Mouse (Mus musculus): Measurements from ENCODE around the gene Mical3. TPM values are rescaled to one million over a fixed set of nuclear protein-coding genes. Genes with fewer than 3 reads are reported as not detected.

The Mical3 gene
- total and polyA plus RNA-seq, 2 experiments from 2014 or later, result 30.8 to 94.8 TPM

DNA sequence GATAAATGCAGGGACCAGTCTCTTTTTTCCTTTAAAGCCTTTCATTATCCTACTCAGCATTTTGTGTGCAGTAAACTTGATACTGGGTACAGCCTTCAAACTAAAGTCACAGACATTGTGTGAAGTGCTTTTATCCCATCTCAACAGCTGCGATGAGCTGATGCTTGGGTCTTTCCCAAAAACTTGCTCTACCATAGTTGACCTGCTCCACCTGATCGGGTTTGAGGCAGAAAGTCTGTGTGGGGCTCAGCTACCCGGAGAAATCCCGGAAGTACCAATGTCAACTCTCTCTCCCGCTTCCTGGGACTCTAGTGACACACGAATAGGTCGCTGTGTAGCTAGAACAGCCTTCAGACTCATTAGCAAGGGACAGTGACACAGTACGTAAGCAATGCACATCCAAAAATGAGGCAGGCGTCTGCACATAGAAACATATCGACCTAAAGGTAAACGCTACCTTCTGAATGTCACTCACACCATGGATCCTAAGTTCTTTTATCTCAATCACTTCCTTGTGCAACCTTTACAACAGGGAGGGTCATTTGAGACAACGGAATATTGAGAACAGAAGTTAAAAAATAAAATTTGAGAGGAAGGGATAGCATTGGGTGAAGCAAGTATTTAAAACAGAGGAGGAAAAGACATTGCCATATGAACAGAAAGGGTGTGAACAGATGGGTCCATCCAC, 191.9 kb downstream of the Mical3 start:
- no peaks in the 10 kb centered on the region for H3K9me3 ChIP-seq (replicated peaks; ENCODE audit: control insufficient read depth, low read length)
- H3K27me3 ChIP-seq (ENCODE audit: control insufficient read depth, insufficient read depth, low read length), result no peaks in the 10 kb centered on the region
- H3K4me1 ChIP-seq (ENCODE audit: control insufficient read depth, insufficient read depth), result no peaks in the 10 kb centered on the region
- 89% methylated on average over 12 of the region's 12 CpGs for WGBS
- peaks cover 54% of the 10 kb centered on the region for H3K36me3 ChIP-seq (replicated peaks; ENCODE audit: control insufficient read depth, insufficient read depth, low read length)
- H3K4me3 ChIP-seq (ENCODE audit: low read depth, low read length), result no peak overlapping the region
- ATAC-seq (ENCODE audit: insufficient read depth, low read depth) (no peak), DNase-seq (ENCODE audit: low spot score) (no peak)
- no peak overlapping the region for H3K27ac ChIP-seq (ENCODE audit: low read depth)
- TF ChIP-seq EP300 (IDR thresholded peaks at IDR 0.05; ENCODE audit: low read depth), result no peak
- no peak for TF ChIP-seq CTCF (IDR thresholded peaks at IDR 0.05; ENCODE audit: low read depth)
- no peak overlapping the region for H3K4me2 ChIP-seq (ENCODE audit: low read depth, low read length)
- no peak overlapping the region for H3K9ac ChIP-seq (replicated peaks; ENCODE audit: low read depth, low read length)

DNA sequence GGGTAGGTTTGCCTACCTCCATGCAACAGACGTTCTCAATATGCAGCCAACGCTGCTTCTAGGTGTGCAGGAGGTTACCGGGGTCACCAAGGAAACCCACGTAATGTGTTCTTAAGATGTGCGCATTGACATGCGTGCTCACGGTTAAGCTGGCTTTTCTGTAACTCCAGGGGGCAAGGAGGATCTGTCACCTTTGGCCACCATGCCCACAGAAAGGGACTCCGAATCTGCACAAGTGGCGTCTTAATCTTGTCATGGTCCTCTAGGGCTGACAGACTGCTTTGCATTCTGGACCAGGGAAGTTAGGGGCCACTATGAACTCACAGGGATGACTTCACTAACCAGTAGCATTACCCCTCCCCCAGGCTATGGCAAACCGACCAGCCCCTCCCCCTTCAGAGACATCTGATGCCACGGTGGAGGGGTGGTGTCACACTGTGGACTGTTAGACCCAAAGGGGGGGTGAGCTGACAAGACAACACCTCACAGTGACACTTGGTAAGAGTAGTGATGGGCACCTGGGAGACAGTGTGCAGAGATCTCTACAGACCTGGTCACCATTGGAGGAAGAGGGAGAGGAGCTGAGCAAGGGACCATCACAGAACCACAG, 192.7 kb downstream of the Mical3 start:
- no peaks in the 10 kb centered on the region for H3K9me3 ChIP-seq (replicated peaks; ENCODE audit: control insufficient read depth, low read length)
- H3K36me3 ChIP-seq (replicated peaks; ENCODE audit: control insufficient read depth, insufficient read depth, low read length), result peaks cover 57% of the 10 kb centered on the region
- TF ChIP-seq EP300 (IDR thresholded peaks at IDR 0.05; ENCODE audit: low read depth) (no peak), CTCF (IDR thresholded peaks at IDR 0.05; ENCODE audit: low read depth) (no peak)
- H3K27ac ChIP-seq (ENCODE audit: low read depth), result no peak overlapping the region
- DNase-seq (ENCODE audit: low spot score) (no peak), ATAC-seq (ENCODE audit: insufficient read depth, low read depth) (no peak)
- WGBS, result 79% methylated on average over 11 of the region's 11 CpGs
- no peaks in the 10 kb centered on the region for H3K27me3 ChIP-seq (ENCODE audit: control insufficient read depth, insufficient read depth, low read length)
- no peak overlapping the region for H3K9ac ChIP-seq (replicated peaks; ENCODE audit: low read depth, low read length)
- no peak overlapping the region for H3K4me2 ChIP-seq (ENCODE audit: low read depth, low read length)
- no peaks in the 10 kb centered on the region for H3K4me1 ChIP-seq (ENCODE audit: control insufficient read depth, insufficient read depth)
- H3K4me3 ChIP-seq (ENCODE audit: low read depth, low read length), result no peak overlapping the region

DNA sequence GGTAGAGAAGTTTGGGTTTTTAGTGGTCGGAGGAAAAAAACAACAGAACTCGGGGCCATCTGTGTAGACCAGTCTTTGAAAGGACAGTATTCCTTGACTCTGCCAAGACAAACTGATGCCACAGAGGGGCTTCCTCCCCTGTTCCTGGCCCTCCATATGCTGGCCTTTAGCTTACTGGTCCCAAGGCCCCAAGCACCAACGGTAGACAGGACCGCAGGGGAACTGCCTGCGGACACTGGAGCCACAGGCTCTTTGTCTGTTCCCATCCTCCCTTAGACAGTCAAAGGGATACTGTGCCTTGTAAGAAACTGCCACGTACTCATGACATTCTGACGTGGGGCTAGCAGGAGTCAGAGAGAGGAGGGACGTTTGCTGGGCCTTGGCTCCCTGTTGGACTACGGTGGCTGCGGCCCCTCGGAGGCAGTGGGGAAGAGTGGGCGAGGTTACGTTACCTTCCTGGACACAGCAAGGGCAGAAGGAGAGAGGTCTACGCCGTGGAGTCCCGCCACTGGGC, 193.6 kb downstream of the Mical3 start:
- WGBS, result 84% methylated on average over 16 of the region's 16 CpGs
- peaks cover 55% of the 10 kb centered on the region for H3K36me3 ChIP-seq (replicated peaks; ENCODE audit: control insufficient read depth, insufficient read depth, low read length)
- no peak overlapping the region for H3K27ac ChIP-seq (ENCODE audit: low read depth)
- DNase-seq (ENCODE audit: low spot score), result no peak
- TF ChIP-seq EP300 (IDR thresholded peaks at IDR 0.05; ENCODE audit: low read depth) (no peak), CTCF (IDR thresholded peaks at IDR 0.05; ENCODE audit: low read depth) (no peak)
- H3K9ac ChIP-seq (replicated peaks; ENCODE audit: low read depth, low read length), result no peak overlapping the region
- H3K4me1 ChIP-seq (ENCODE audit: control insufficient read depth, insufficient read depth), result peaks cover 6% of the 10 kb centered on the region; the same call in 1 of the 2 replicates
- H3K9me3 ChIP-seq (replicated peaks; ENCODE audit: control insufficient read depth, low read length), result no peaks in the 10 kb centered on the region
- no peak overlapping the region for H3K4me2 ChIP-seq (ENCODE audit: low read depth, low read length)
- no peak overlapping the region for H3K4me3 ChIP-seq (ENCODE audit: low read depth, low read length)
- H3K27me3 ChIP-seq (ENCODE audit: control insufficient read depth, insufficient read depth, low read length), result no peaks in the 10 kb centered on the region
- ATAC-seq (ENCODE audit: insufficient read depth, low read depth), result no peak

DNA sequence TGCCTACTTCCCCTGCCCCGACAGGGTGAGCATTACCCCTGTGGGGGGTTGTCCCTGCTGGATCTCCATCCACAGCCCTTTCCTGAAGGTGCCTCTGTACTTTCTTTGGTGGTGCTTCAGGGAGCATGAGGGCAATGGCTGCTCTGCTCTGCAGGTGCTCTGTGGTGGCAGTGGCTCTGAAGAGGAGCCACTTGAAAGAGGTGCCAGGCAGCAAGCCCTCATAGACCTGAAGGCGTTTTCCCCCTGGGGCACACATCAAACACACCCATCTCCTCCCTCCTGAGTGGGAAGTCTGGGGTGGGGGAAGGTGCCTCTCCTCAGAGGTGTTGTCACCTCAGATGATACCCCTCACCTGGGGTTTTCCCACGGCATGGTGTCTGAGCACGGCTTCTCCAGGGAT, 196.6 kb downstream of the Mical3 start:
- H3K9me3 ChIP-seq (replicated peaks; ENCODE audit: control insufficient read depth, low read length), result no peaks in the 10 kb centered on the region
- H3K9ac ChIP-seq (replicated peaks; ENCODE audit: low read depth, low read length), result no peak overlapping the region
- no peak overlapping the region; the same call in 1 of the 2 replicates for H3K27ac ChIP-seq (ENCODE audit: low read depth)
- H3K36me3 ChIP-seq (replicated peaks; ENCODE audit: control insufficient read depth, insufficient read depth, low read length), result peaks cover 52% of the 10 kb centered on the region
- no peak for TF ChIP-seq EP300 (IDR thresholded peaks at IDR 0.05; ENCODE audit: low read depth)
- TF ChIP-seq CTCF (IDR thresholded peaks at IDR 0.05; ENCODE audit: low read depth), result no peak
- 56% methylated on average over 4 of the region's 4 CpGs for WGBS
- H3K4me1 ChIP-seq (ENCODE audit: control insufficient read depth, insufficient read depth), result peaks cover 6% of the 10 kb centered on the region; the same call in 1 of the 2 replicates
- H3K4me2 ChIP-seq (ENCODE audit: low read depth, low read length), result no peak overlapping the region
- no peak for ATAC-seq (ENCODE audit: insufficient read depth, low read depth)
- no peak for DNase-seq (ENCODE audit: low spot score)
- no peaks in the 10 kb centered on the region for H3K27me3 ChIP-seq (ENCODE audit: control insufficient read depth, insufficient read depth, low read length)
- no peak overlapping the region for H3K4me3 ChIP-seq (ENCODE audit: low read depth, low read length)

DNA sequence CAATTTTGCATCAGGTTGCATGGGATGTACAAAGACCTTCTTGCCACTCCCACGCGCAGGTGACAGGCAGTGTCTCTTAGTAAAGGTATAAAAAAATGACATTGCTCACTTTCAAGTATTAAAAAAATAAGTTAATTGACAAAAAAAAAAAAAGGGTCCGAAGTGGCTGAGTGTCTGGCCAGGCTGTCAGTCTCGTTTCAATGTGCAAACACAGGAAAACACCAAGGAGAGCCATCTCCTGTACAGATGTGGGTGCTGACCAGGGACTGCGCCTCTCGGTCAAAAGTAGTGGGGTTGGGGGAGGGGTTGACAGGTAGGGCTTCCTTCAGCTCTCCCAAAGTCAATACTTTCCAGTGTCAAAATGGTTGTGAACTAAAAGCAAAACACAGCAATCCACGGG, 197.1 kb downstream of the Mical3 start:
- ATAC-seq (ENCODE audit: insufficient read depth, low read depth) (no peak), DNase-seq (ENCODE audit: low spot score) (no peak)
- Histone ChIP-seq H3K36me3 (replicated peaks; ENCODE audit: control insufficient read depth, insufficient read depth, low read length) (peaks cover 52% of the 10 kb centered on the region), H3K27ac (ENCODE audit: low read depth) (no peak overlapping the region; the same call in 1 of the 2 replicates), H3K4me3 (ENCODE audit: low read depth, low read length) (no peak overlapping the region), H3K4me2 (ENCODE audit: low read depth, low read length) (no peak overlapping the region), H3K9me3 (replicated peaks; ENCODE audit: control insufficient read depth, low read length) (no peaks in the 10 kb centered on the region), H3K4me1 (ENCODE audit: control insufficient read depth, insufficient read depth) (peaks cover 6% of the 10 kb centered on the region; the same call in 1 of the 2 replicates), H3K9ac (replicated peaks; ENCODE audit: low read depth, low read length) (no peak overlapping the region), H3K27me3 (ENCODE audit: control insufficient read depth, insufficient read depth, low read length) (no peaks in the 10 kb centered on the region)
- 82% methylated on average over 7 of the region's 7 CpGs for WGBS
- TF ChIP-seq EP300 (IDR thresholded peaks at IDR 0.05; ENCODE audit: low read depth) (no peak), CTCF (IDR thresholded peaks at IDR 0.05; ENCODE audit: low read depth) (no peak)

Data from heart, postnatal 0 days (tissue).